Mouse (Mus musculus) myocyte (in vitro differentiated cells): ENCODE results near the gene Taf13. TPM values are rescaled to one million over a fixed set of nuclear protein-coding genes. Genes with fewer than 3 reads are reported as not detected.

ENCODE experiments used
- H3K27me3 ChIP-seq: one replicate; pipeline ENCODE4 v1.6.1; 2011; ENCODE audit not compliant: control insufficient read depth, insufficient read depth, insufficient read length
- H3K36me3 ChIP-seq: one replicate; pipeline ENCODE4 v1.6.1; 2011; ENCODE audit not compliant: control insufficient read depth, insufficient read depth
- H3K4me2 ChIP-seq: one replicate; pipeline ENCODE4 v1.6.1; 2011; ENCODE audit warnings: low read depth, control low read depth
- H3K4me3 ChIP-seq: one replicate; pipeline ENCODE4 v1.5.1; 2011; ENCODE audit warnings: mild to moderate bottlenecking, control low read depth, moderate library complexity
- H3K79me2 ChIP-seq: one replicate; pipeline ENCODE4 v1.6.1; 2011; ENCODE audit not compliant: control insufficient read depth, insufficient read depth
- H3ac ChIP-seq: one replicate; pipeline ENCODE4 v1.6.1; 2011; ENCODE audit not compliant: control insufficient read depth, insufficient read length
- E2F4 ChIP-seq: IDR thresholded peaks from one replicate; pipeline ENCODE4 v1.6.1; 2011; ENCODE audit warnings: mild to moderate bottlenecking, control low read depth, moderate library complexity; ENCODE audit not compliant: insufficient read depth
- MYOD1 ChIP-seq, 3 experiments: IDR thresholded peaks; one replicate each; pipeline ENCODE4 v1.6.1; 2011; ENCODE audit warnings: control low read depth in 2 of 3, low read depth in 2 of 3, mild to moderate bottlenecking in 2 of 3, moderate library complexity in 1 of 3; ENCODE audit not compliant: insufficient read length in 2 of 3, control insufficient read depth in 1 of 3
- MYOG ChIP-seq, 3 experiments: IDR thresholded peaks; one replicate each; pipeline ENCODE4 v1.6.1; 2011; ENCODE audit warnings: control low read depth in 2 of 3, low read depth in 2 of 3, mild to moderate bottlenecking in 2 of 3; ENCODE audit not compliant: insufficient read length in 2 of 3, control insufficient read depth in 1 of 3, insufficient read depth in 1 of 3
- POLR2A ChIP-seq: IDR thresholded peaks from one replicate; pipeline ENCODE4 v1.6.1; 2011; ENCODE audit warnings: low read depth, mild to moderate bottlenecking, control low read depth, moderate library complexity; ENCODE audit not compliant: insufficient read length
- POLR2AphosphoS2 ChIP-seq: IDR thresholded peaks from one replicate; pipeline ENCODE4 v1.6.1; 2011; ENCODE audit warnings: low read depth, control low read depth; ENCODE audit not compliant: insufficient read length
- REST ChIP-seq: IDR thresholded peaks from one replicate; pipeline ENCODE4 v1.6.1; 2011; ENCODE audit warnings: mild to moderate bottlenecking, control low read depth, moderate library complexity; ENCODE audit not compliant: insufficient read depth, insufficient read length
- SRF ChIP-seq: IDR thresholded peaks from one replicate; pipeline ENCODE4 v1.6.1; 2011; ENCODE audit warnings: low read depth; ENCODE audit not compliant: control insufficient read depth, insufficient read length
- TCF12 ChIP-seq: IDR thresholded peaks from one replicate; pipeline ENCODE4 v1.6.1; 2011; ENCODE audit warnings: mild to moderate bottlenecking, control low read depth; ENCODE audit not compliant: poor library complexity, insufficient read depth, severe bottlenecking
- TCF3 ChIP-seq: IDR thresholded peaks from one replicate; pipeline ENCODE4 v1.6.1; 2011; ENCODE audit warnings: low read depth, control low read depth; ENCODE audit not compliant: insufficient read length
- polyA plus RNA-seq: library from polyadenylated mRNA; unstranded; fragments of >200 nt; fragmentation: generic; extraction: Trizol; gene quantifications from one replicate; pipeline ENCODE4 v1.2.1, GENCODE M21; 2012; ENCODE audit warnings: missing spikeins

Gene Taf13
- polyA plus RNA-seq, 1 experiment: 19.9 TPM

GRCm38 (mm10) chr3:108591530-108592522 lies 20.3 kb downstream of the Taf13 start:
- Histone ChIP-seq H3K79me2 (no peaks in the 10 kb centered on the region), H3K36me3 (no peaks in the 10 kb centered on the region), H3K4me2 (peak overlapping the region; percentile 85), H3ac (peak overlapping the region; percentile 83), H3K27me3 (no peaks in the 10 kb centered on the region), H3K4me3 (peak overlapping the region; percentile 69)
- no peak for TF ChIP-seq TCF3
- no peak for TF ChIP-seq POLR2A
- no peak for TF ChIP-seq REST
- no peak for TF ChIP-seq POLR2AphosphoS2
- no peak for TF ChIP-seq SRF
- TF ChIP-seq MYOG (IDR thresholded peaks at IDR 0.05; ENCODE audit: control insufficient read depth in 1 of 3, insufficient read depth in 1 of 3, insufficient read length in 2 of 3, low read depth in 2 of 3): peak in 2 of 3 experiments; percentile 22 to 46
- TF ChIP-seq MYOD1 (IDR thresholded peaks at IDR 0.05; ENCODE audit: control insufficient read depth in 1 of 3, insufficient read length in 2 of 3, low read depth in 2 of 3): peak in 1 of 3 experiments; percentile 5
- no peak for TF ChIP-seq E2F4

DNA sequence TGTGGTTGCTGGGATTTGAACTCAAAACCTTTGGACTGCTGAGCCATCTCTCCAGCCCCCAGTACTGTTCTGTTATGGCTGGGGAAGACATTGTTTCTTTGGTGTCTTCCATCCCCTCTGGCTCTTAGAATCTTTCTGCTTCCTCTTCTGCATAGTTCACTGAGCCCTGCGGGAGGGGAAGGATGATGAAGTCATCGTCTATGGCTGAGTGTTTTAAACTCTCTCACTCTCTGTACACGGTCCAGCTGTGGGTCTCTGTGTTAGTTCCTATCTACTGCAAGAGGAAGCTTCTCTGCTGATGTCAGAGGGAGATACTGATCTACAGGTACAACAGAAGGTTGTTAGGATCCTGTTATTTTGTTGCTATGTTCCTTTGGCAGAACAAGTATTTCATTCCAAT lies 37.4 kb downstream of the Taf13 start:
- Histone ChIP-seq H3K4me2 (no peak overlapping the region), H3K36me3 (peaks cover 3% of the 10 kb centered on the region), H3ac (no peak overlapping the region), H3K4me3 (no peak overlapping the region), H3K79me2 (no peaks in the 10 kb centered on the region), H3K27me3 (no peaks in the 10 kb centered on the region)
- TF ChIP-seq SRF (no peak), TCF3 (no peak), MYOG (IDR thresholded peaks at IDR 0.05; ENCODE audit: control insufficient read depth in 1 of 3, insufficient read depth in 1 of 3, insufficient read length in 2 of 3, low read depth in 2 of 3) (no peak), MYOD1 (IDR thresholded peaks at IDR 0.05; ENCODE audit: control insufficient read depth in 1 of 3, insufficient read length in 2 of 3, low read depth in 2 of 3) (no peak), POLR2AphosphoS2 (no peak), TCF12 (no peak)

Other genes with a start within 250 kb of the Taf13 start
- gene Mybphl, start 206.8 kb upstream of the Taf13 start, polyA plus RNA-seq: not detected
- 16.5 TPM for gene Psrc1, start 187.9 kb upstream of the Taf13 start, polyA plus RNA-seq
- gene Celsr2, start 156.1 kb upstream of the Taf13 start, polyA plus RNA-seq: not detected
- gene Sars, start 126.5 kb upstream of the Taf13 start, polyA plus RNA-seq: 685 TPM
- gene 1700013F07Rik, start 37.5 kb upstream of the Taf13 start, polyA plus RNA-seq: 0.76 TPM
- gene 5330417C22Rik, start 35.2 kb upstream of the Taf13 start, polyA plus RNA-seq: 0.05 TPM
- gene Tmem167b, start 9.2 kb upstream of the Taf13 start, polyA plus RNA-seq: 21.7 TPM
- 5.2 TPM for gene Wdr47, start 19.6 kb downstream of the Taf13 start, polyA plus RNA-seq
- gene Clcc1, start 82.2 kb downstream of the Taf13 start, polyA plus RNA-seq: 21.8 TPM
- gene Gpsm2, start 150.6 kb downstream of the Taf13 start, polyA plus RNA-seq: 16.4 TPM
- gene Aknad1, start 168.0 kb downstream of the Taf13 start, polyA plus RNA-seq: 2.9 TPM